Mouse (Mus musculus) embryonic stem cell, embryonic (primary cell): ENCODE data around the gene Dnase1l1.

Source experiments
- CTCF ChIA-PET, 4 experiments: fragments of 300-600 bp in 2 of 4; fragments of 350-600 bp in 2 of 4; sonication (Branson Sonifier 250); formaldehyde crosslinking; loops; one replicate each; lab custom pipeline; 2022; ENCODE audit warnings: inconsistent platforms in 2 of 4; lab: Charles Lee
- POLR2A ChIA-PET, 4 experiments: fragments of 300-600 bp in 2 of 4; fragments of 350-600 bp in 2 of 4; sonication (Branson Sonifier 250); formaldehyde crosslinking; loops; one replicate each; lab custom pipeline; 2022; ENCODE audit warnings: antibody characterized with exemption in 4 of 4, inconsistent platforms in 1 of 4; lab: Charles Lee

Gene Dnase1l1

GRCm38 (mm10) chrX:74246213-74246681 is 35.9 kb downstream of the Dnase1l1 start:
- POLR2A ChIA-PET: interaction anchor here (0.6 to 5.0 kb wide), 85 partner anchors 8 to 1250 kb away, joined by 3 to 128 read pairs (median 5); partner anchors contain the start of genes Emd (in 4 of the 4), Rpl10 (in 4 of the 4), Fam3a (in 3 of the 4) and G6pdx (in 3 of the 4)
- CTCF ChIA-PET: interaction anchor here in 3 of 4 experiments (0.5 to 3.3 kb wide), 5 partner anchors 8 to 1160 kb away, joined by 3 to 12 read pairs (median 3); partner anchors contain the start of gene Emd (in 1 of the 3)

- POLR2A ChIA-PET: interaction anchor here (0.6 to 5.0 kb wide), 82 partner anchors 9 to 1192 kb away, joined by 3 to 128 read pairs (median 6); partner anchors contain the start of genes Emd (in 4 of the 4), Rpl10 (in 4 of the 4), Fam3a (in 3 of the 4) and G6pdx (in 3 of the 4)
- CTCF ChIA-PET: interaction anchor here in 3 of 4 experiments (0.6 to 3.3 kb wide), 4 partner anchors 9 to 192 kb away, joined by 3 to 12 read pairs (median 4); partner anchors contain the start of gene Emd (in 1 of the 3)
These were observed 36.5 kb downstream of the Dnase1l1 start for GRCm38 (mm10) chrX:74245687-74246086.

GRCm38 (mm10) chrX:74245107-74245506 is 37.0 kb downstream of the Dnase1l1 start:
- CTCF ChIA-PET: interaction anchor here in 1 of 4 experiments (1.6 to 3.3 kb wide), 2 partner anchors 9 to 168 kb away, joined by 6 to 12 read pairs; partner anchors contain the start of gene Emd
- POLR2A ChIA-PET: interaction anchor here (0.6 to 5.0 kb wide), 53 partner anchors 8 to 573 kb away, joined by 3 to 128 read pairs (median 8); partner anchors contain the start of genes Rpl10 (in 4 of the 4), Emd (in 3 of the 4), G6pdx (in 3 of the 4) and Dnase1l1 (in 2 of the 4)

- ChIA-PET POLR2A (interaction anchor here (0.6 to 5.0 kb wide), 31 partner anchors 10 to 529 kb away, joined by 3 to 128 read pairs (median 10); partner anchors contain the start of genes Emd (in 3 of the 4), G6pdx (in 3 of the 4), Rpl10 (in 3 of the 4) and Fam3a (in 2 of the 4)), CTCF (interaction anchor here in 1 of 4 experiments (0.7 to 3.3 kb wide), 2 partner anchors 169 to 184 kb away, joined by 3 to 12 read pairs; partner anchors contain the start of gene G6pdx)
These were observed 37.5 kb downstream of the Dnase1l1 start for GRCm38 (mm10) chrX:74244614-74245083.

- ChIA-PET CTCF (no interaction called here), POLR2A (interaction anchor here in 2 of 4 experiments (1.0 to 5.0 kb wide), 16 partner anchors 10 to 313 kb away, joined by 3 to 97 read pairs (median 7); partner anchors contain the start of genes Rpl10 (in 2 of the 2), Emd (in 1 of the 2), G6pdx (in 1 of the 2) and Renbp (in 1 of the 2))
These were observed 38.3 kb downstream of the Dnase1l1 start for GRCm38 (mm10) chrX:74243807-74244206.

- CTCF ChIA-PET: no interaction called here
These were observed 38.7 kb downstream of the Dnase1l1 start for GRCm38 (mm10) chrX:74243396-74243795.

GRCm38 (mm10) chrX:74240332-74240731 is 41.8 kb downstream of the Dnase1l1 start:
- ChIA-PET CTCF (no interaction called here), POLR2A (interaction anchor here (0.6 to 1.5 kb wide), 6 partner anchors 8 to 189 kb away, joined by 3 to 4 read pairs (median 3); partner anchors contain the start of genes Rpl10 (in 2 of the 4), Fam50a (in 1 of the 4) and G6pdx (in 1 of the 4))

More at GRCm38 (mm10) chrX:74243396-74243795, 38.7 kb downstream of the Dnase1l1 start:
- POLR2A ChIA-PET: interaction anchor here in 2 of 4 experiments (1.0 to 4.8 kb wide), 8 partner anchors 11 to 221 kb away, joined by 3 to 68 read pairs (median 4); partner anchors contain the start of genes Rpl10 (in 2 of the 2), Emd (in 1 of the 2), G6pdx (in 1 of the 2) and Taz (in 1 of the 2)

GRCm38 (mm10) chrX:74233196-74233595 is 48.9 kb downstream of the Dnase1l1 start:
- ChIA-PET POLR2A (interaction anchor here (0.5 to 3.9 kb wide), 10 partner anchors 10 to 877 kb away, joined by 3 to 13 read pairs (median 4); partner anchors contain the start of gene Rpl10 (in 1 of the 4)), CTCF (interaction anchor here in 1 of 4 experiments (0.5 to 1.1 kb wide), 3 partner anchors 8 to 313 kb away, joined by 3 to 5 read pairs (median 3); no protein-coding TSS in a partner anchor)

GRCm38 (mm10) chrX:74230038-74230437 is 52.1 kb downstream of the Dnase1l1 start:
- POLR2A ChIA-PET: no interaction called here
- CTCF ChIA-PET: no interaction called here
